Mouse (Mus musculus) liver, embryonic 14 days (tissue): ENCODE measurements around the gene Rps17. TPM values are rescaled to one million over a fixed set of nuclear protein-coding genes. Genes with fewer than 3 reads are reported as not detected.

Source experiments
- polyA plus RNA-seq: library from polyadenylated mRNA; depleted of rRNA; stranded (reverse); fragments of >200 nt; gene quantifications from 2 replicates; pipeline ENCODE4 v1.2.3, GENCODE M21; 2012; rRNA removed

Gene Rps17
- 1,499 and 1,620 TPM in 2 replicates for polyA plus RNA-seq

GRCm38 (mm10) chr7:81344544-81345446, at the start of gene Rps17:
Gene Rps17 (minus strand): TSS chr7:81345254.

Other genes with a start within 250 kb of the Rps17 start
- gene Slc28a1, start 230.5 kb downstream of the Rps17 start, polyA plus RNA-seq = 0.57 and 0.67 TPM in 2 replicates
- 1.7 and 2.1 TPM in 2 replicates for gene Pde8a, start 131.7 kb downstream of the Rps17 start, polyA plus RNA-seq
- 0.05 and 0.07 TPM in 2 replicates for gene Cpeb1, start 110.2 kb upstream of the Rps17 start, polyA plus RNA-seq
- gene Ap3b2, start 148.7 kb upstream of the Rps17 start, polyA plus RNA-seq = 0.06 and 0.14 TPM in 2 replicates
- 0.09 TPM in 1 of 2 replicates, not detected in the other for gene BC048679, start 153.0 kb upstream of the Rps17 start, polyA plus RNA-seq
- gene Fsd2, start 221.7 kb upstream of the Rps17 start, polyA plus RNA-seq = 0.08 and 0.09 TPM in 2 replicates
- 6.4 and 6.8 TPM in 2 replicates for gene Whamm, start 226.0 kb upstream of the Rps17 start, polyA plus RNA-seq